Mouse (Mus musculus) forelimb bud, embryonic 11.5 days (tissue): ENCODE results near the gene Moxd1.
"Not testable (repeated sequence)": the region's sequence is repeated elsewhere in the genome, so short reads cannot be mapped to it uniquely, and the experiment has no call there.

Source experiments
- DNase-seq: peaks from one replicate; pipeline ENCODE4 v3.0.0-alpha.2; 2012; ENCODE audit warnings: low read depth, low spot score

Gene Moxd1

GRCm38 (mm10) chr10:24267520-24267919 is 44.2 kb downstream of the Moxd1 start:
- DNase-seq: no peak

GRCm38 (mm10) chr10:24271077-24271637 is 47.8 kb downstream of the Moxd1 start:
- no peak for DNase-seq

DNA sequence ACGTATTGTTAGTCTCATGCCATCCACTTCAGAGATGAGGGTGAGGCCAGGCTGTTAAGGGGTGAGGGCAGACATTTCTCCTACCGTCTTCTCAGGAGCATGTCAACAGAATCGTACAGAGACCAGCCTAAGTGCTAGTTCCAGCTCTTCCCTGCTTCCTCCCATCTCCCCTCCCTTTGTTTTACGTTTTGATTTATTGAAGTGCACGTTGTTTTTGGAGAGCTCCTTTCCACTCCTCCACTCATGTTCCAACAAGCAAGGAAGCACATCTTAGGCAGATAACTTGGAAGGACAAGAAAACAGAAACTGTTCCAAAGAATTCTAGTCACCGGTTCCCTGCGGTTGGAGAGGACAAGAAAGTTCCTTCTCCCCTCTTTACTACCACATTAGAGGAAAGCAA is 52.9 kb downstream of the Moxd1 start:
- DNase-seq: no peak

- no peak for DNase-seq
Observed at GRCm38 (mm10) chr10:24282650-24283049, 59.3 kb downstream of the Moxd1 start.

DNA sequence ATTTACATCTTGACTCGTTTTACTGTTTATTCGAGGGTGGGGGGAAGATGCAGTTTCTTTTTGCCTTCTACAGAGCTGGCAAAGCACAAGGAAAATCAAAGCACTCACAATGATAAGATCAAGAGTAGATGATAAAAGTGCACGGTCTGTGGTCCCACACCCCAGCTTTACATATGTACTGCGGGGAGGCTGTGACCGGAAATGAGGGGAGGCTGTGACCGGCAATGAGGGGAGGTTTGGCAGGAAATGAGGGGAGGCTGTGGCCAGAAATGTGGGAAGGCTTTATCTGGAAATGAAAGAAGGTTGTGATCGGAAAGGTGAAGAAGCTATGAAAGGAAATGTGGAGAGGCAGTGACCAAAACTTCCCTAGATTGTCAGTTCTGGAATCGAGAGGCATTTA is 68.3 kb downstream of the Moxd1 start:
- no peak for DNase-seq

GRCm38 (mm10) chr10:24292671-24293070 is 69.4 kb downstream of the Moxd1 start:
- no peak for DNase-seq

- DNase-seq: no peak
Observed at GRCm38 (mm10) chr10:24296608-24297007, 73.3 kb downstream of the Moxd1 start.

- DNase-seq: peak; percentile 51
Observed at GRCm38 (mm10) chr10:24297792-24298191, 74.5 kb downstream of the Moxd1 start.

DNA sequence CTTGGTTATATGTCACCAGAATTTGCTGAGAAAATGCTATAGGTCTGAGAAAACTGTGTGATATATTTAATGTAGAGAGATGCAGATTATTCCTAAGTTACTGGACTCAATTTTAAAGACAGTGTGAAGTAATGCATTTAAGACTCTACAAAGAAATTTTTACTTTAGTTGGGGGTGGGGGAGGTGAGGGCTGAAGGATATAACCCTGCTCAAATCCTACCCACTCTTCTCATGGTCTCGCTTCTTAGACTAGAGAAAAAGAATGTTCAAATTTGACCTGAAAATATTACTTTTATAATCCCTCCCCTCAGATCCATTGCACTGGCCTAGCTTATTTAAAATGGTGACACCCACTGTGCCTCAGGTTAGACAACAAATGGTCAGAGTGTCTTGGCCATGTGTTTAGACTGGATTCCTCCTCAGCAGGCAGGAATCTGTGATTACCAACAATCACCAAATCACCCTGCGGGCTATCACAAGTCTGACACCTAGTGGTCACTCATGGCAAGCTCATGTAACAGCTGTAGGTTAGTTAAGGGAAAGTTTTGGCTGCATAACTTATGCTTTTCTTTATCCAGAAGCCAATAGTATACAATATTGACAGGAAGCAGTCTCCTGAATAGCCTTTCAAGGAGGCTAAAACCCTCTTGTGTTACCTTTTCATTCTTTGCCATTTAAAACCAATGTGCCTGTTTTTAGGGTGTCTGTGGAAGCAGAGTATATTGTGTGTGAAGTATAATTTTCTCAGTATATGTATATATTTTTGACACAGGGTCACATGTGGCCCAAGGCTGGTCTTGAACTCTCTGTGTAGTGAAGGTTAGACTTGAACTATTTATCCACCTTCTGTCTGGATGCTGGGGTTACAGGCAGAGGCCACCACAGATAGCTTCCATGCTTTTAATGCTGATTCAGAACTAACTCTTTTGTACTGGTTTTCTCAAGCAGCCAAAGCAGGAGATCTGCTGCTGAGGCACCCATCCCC is 75.2 kb downstream of the Moxd1 start:
- peak; percentile 71 for DNase-seq

DNA sequence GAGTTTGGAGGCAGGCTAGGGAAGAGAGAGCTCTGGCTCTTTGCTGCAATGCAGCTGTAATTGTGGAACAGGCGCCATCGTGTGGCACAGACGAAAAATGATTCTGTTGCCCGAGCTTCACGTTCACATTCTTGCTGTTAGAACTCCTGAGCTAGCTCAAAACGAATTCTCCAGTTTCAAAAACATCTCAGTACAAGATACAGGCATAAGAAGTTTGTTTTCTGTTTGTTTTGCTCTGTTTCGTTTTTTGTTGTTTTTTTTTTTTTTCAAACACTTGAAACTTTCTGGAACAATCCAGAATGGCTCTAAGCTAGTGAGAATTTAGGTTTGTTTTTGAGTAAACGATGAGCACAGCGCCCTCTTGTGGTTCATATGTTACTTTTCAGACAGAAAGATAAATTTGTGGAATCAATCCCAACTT is 88.9 kb downstream of the Moxd1 start:
- peak; percentile 86 for DNase-seq

GRCm38 (mm10) chr10:24317126-24317836 is 94.0 kb downstream of the Moxd1 start:
- DNase-seq: no peak

GRCm38 (mm10) chr10:24320326-24320725 is 97.0 kb downstream of the Moxd1 start:
- no peak for DNase-seq

- no peak for DNase-seq
Observed at GRCm38 (mm10) chr10:24323066-24323465, 99.7 kb downstream of the Moxd1 start.

GRCm38 (mm10) chr10:24327265-24327664 is 103.9 kb downstream of the Moxd1 start:
- not testable (repeated sequence) for DNase-seq

GRCm38 (mm10) chr10:24332799-24333198 is 109.5 kb downstream of the Moxd1 start:
- DNase-seq: no peak

DNA sequence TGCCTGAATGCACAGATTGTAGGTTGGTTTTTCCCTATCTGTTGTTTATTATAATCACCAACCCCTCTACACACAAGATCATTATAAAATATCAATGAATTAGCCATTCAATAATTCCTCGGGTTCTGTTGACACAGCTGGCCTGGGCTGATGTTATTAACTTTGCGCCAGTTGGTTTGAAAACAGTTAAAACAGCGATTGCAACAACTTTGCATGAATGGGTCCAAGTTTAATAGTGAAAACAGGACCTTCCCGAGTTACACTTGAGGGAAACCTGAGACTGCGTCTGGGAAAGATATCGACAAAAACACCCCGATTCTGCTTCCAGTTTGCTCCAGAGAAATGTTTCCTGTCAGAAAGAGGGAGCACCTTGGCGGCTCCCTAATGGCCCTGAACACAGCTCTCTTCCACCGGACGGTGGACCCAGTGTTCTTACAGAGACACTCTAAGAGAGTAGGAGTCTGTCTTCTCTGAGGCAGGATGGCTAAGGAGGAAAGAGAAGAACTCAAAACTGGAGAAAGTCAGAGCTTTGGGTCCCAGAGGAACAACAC is 116.4 kb downstream of the Moxd1 start:
- DNase-seq: no peak

GRCm38 (mm10) chr10:24340551-24341213 is 117.4 kb downstream of the Moxd1 start:
- peak; percentile 41 for DNase-seq

GRCm38 (mm10) chr10:24341214-24341589 is 117.9 kb downstream of the Moxd1 start:
- no peak for DNase-seq

GRCm38 (mm10) chr10:24343068-24343467 is 119.8 kb downstream of the Moxd1 start:
- DNase-seq: no peak
